Comparison of ENCODE assay signal across 12 mouse cellular contexts in the genomic region with DNA sequence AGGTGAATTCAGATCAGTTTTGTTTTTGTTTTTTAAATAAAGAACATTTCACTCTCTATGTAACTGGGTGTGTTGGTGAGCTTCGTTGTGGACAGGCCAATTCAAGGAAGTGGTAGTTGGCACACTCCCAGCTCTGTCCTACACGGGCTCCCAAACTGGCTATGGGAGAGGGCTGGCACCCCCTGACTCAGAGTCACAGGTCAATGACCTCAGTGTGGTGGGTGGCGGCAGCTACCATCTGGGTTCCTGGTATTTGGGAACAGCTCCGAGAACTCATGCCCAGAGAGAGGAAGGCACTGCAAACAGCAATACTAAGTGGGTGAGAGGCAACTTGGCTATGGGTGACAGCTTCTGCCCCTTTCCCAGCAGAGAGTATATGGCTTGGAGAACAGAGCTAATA. TPM values are rescaled to one million over a fixed set of nuclear protein-coding genes. Genes with fewer than 3 reads are reported as not detected.
DNase-seq lines count a peak whose midpoint lies in the region; ATAC-seq lines count a peak whose summit lies in the region.
"Had no signal": no experiment of that assay in that cellular context is flagged by ENCODE, and none has a peak within 500 bp of the region (broad histone marks: within the 10 kb centered on the region; RNA-seq: fewer than 3 reads in every experiment).

No protein-coding gene starts in this region.

- peak; percentile 27 for DNase-seq in kidney, adult 11 months
- peak; percentile 25 to 38 for DNase-seq in urinary bladder, adult 18-20 months (ENCODE audit: low spot score in 2 of 2)
- no peak for DNase-seq in urinary bladder, adult 2 months (ENCODE audit: low spot score)
- DNase-seq in heart, postnatal 4 days = peak; percentile 22
- DNase-seq in cerebellum, adult 11-12 months = no peak
- DNase-seq in cerebellum, adult 9-10 months = no peak
- DNase-seq: forebrain, postnatal 0 days; left cerebral cortex, postnatal 4 days had no signal

- H3K9me3 ChIP-seq in kidney, embryonic 16.5 days (ENCODE audit: low read length) = no peaks in the 10 kb centered on the region
- H3K9me3 ChIP-seq: embryonic facial prominence, embryonic 10.5 days; hindbrain, embryonic 15.5 days had no signal

- H3K4me1 ChIP-seq in kidney, embryonic 16.5 days (ENCODE audit: insufficient read depth, low read length) = no peaks in the 10 kb centered on the region

- H3K4me2 ChIP-seq in kidney, embryonic 16.5 days (replicated peaks; ENCODE audit: low read depth, low read length) = no peak overlapping the region
- H3K4me2 ChIP-seq: hindbrain, embryonic 15.5 days had no signal

- H3K27ac ChIP-seq in kidney, embryonic 16.5 days (ENCODE audit: low read length) = no peak overlapping the region
- H3K27ac ChIP-seq: hindbrain, embryonic 15.5 days had no signal

- H3K36me3 ChIP-seq in kidney, embryonic 16.5 days (ENCODE audit: insufficient read depth, low read length) = no peaks in the 10 kb centered on the region
- H3K36me3 ChIP-seq: embryonic facial prominence, embryonic 10.5 days; hindbrain, embryonic 15.5 days had no signal

- H3K27me3 ChIP-seq in kidney, embryonic 16.5 days (ENCODE audit: insufficient read depth, low read length) = no peaks in the 10 kb centered on the region
- H3K27me3 ChIP-seq: hindbrain, embryonic 15.5 days had no signal

- ATAC-seq in kidney, embryonic 16.5 days (ENCODE audit: low FRiP score, low TSS enrichment) = no peak
- ATAC-seq in monocyte, adult 5-6 weeks (replicated peaks; ENCODE audit: insufficient number of reproducible peaks, low FRiP score, low TSS enrichment, poor library complexity, severe bottlenecking) = peak; percentile 88
- ATAC-seq: forebrain, postnatal 0 days had no signal

- 53% methylated on average over 4 of the region's 4 CpGs for WGBS in kidney, embryonic 16.5 days

- H3K9ac ChIP-seq in kidney, embryonic 16.5 days (replicated peaks; ENCODE audit: low read length) = no peak overlapping the region
- H3K9ac ChIP-seq: forebrain, postnatal 0 days; hindbrain, embryonic 15.5 days had no signal

- H3K4me3 ChIP-seq in kidney, embryonic 16.5 days (ENCODE audit: low read length) = no peak overlapping the region
- H3K4me3 ChIP-seq: embryonic facial prominence, embryonic 10.5 days; hindbrain, embryonic 15.5 days had no signal

RNA-seq across cellular contexts. Expression of a gene that starts 19.1 kb away (rescaled TPM):
- polyA plus RNA-seq in kidney, embryonic 16.5 days (2015; fragmentation: Nextera tagmentation; extraction: Ambion mirVana) = 8.5 and 9.2 TPM in 2 replicates
- 7.4 and 9.9 TPM in 2 replicates for polyA plus RNA-seq in urinary bladder, adult 2 months (2012; rRNA removed)
- 1 to 10 TPM; 5.3 to 7.8 TPM for total RNA-seq in heart, postnatal 4 days (2021)
- 67.2 to 83.6 TPM (median 68.0 TPM) in 3 replicates for total RNA-seq in monocyte, adult 5-6 weeks (2017)

Comparison
In these comparisons a context has a peak if more than half of its experiments do, and no peak if none do; other contexts are left out.
1. DNase-seq: peak in kidney, adult 11 months (single experiment), urinary bladder, adult 18-20 months (2 of 2) and heart, postnatal 4 days (single experiment); none in urinary bladder, adult 2 months (single experiment), cerebellum, adult 11-12 months (single experiment) and cerebellum, adult 9-10 months (single experiment).